Mouse (Mus musculus) heart, adult 2 months (tissue): ENCODE results near the gene Rad23b.

Experiments
- CTCF ChIP-seq: fragments of 200-600 bp; IDR thresholded peaks from 2 replicates; pipeline ENCODE4 v1.8.1; 2022; ENCODE audit warnings: antibody characterized with exemption, mild to moderate bottlenecking, moderate library complexity
- EP300 ChIP-seq: fragments of 200-500 bp; IDR thresholded peaks from 2 replicates; pipeline ENCODE4 v1.6.1; 2011; ENCODE audit warnings: low read depth, low read length, control low read depth; ENCODE audit not compliant: insufficient read depth
- POLR2A ChIP-seq: fragments of 200-500 bp; IDR thresholded peaks from 2 replicates; pipeline ENCODE4 v1.6.1; 2011; ENCODE audit warnings: mild to moderate bottlenecking, low read depth, low read length, control low read depth; ENCODE audit not compliant: insufficient read depth

- TF ChIP-seq POLR2A (no peak), CTCF (no peak), EP300 (no peak)
These were observed 6.0 kb downstream of the Rad23b start for GRCm38 (mm10) chr4:55355845-55356244.
